Mouse (Mus musculus) spleen, adult 2 months (tissue): Measurements from ENCODE around the gene Chchd10.

Experiments used
- CTCF ChIP-seq: fragments of 200-500 bp; IDR thresholded peaks from 2 replicates; pipeline ENCODE4 v1.5.1; 2011; ENCODE audit warnings: mild to moderate bottlenecking, inconsistent platforms; ENCODE audit not compliant: insufficient read depth, insufficient read length, insufficient replicate concordance; ENCODE audit errors: extremely low read depth
- POLR2A ChIP-seq: fragments of 200-500 bp; IDR thresholded peaks from 2 replicates; pipeline ENCODE4 v1.6.1; 2011; ENCODE audit warnings: low read depth, low read length, inconsistent platforms

DNA sequence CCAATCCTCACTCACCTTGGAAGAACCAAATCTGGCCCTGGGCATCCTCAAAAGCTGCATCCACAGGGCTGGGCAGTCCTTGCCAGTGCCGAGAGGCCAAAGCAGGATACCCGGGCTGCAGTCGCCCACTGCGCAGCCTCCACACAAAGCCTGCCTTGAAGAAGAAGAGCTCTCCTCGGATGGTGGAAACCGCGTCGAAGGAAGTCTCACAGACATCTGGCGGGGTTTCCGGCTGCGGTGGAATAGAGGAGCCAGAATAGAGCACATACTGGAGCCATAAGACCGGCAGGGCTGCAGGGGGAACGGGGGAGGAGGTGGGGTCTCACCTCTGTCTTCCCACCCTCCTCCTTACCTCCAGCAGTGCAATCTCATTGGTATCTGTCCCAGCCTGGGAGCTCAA, 6.5 kb upstream of the Chchd10 start:
- TF ChIP-seq POLR2A (no peak), CTCF (no peak)
